Mouse (Mus musculus): ENCODE measurements around the gene Mpp3. TPM values are rescaled to one million over a fixed set of nuclear protein-coding genes. Genes with fewer than 3 reads are reported as not detected.

Mpp3 gene
- polyA plus RNA-seq, 1 experiment from 2014 or later, result 3.4 TPM

DNA sequence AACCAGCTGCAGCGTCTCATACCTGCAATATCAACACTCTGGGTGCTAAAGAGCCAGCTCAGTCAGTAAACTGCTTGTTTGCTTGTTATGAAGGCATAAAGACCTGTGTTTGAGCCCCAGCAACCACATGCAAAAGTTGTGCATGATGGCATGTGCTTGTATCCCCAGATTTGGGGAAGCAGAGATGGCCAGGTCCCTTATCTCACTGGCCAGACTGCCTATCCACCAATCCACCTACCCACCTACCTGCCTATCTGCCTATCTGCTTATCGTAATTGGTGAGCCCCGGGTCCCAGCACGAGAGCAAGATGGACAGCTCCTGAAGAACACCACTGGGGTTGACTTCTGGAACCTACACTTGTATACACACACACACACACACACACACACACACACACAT lies 1.0 kb upstream of the Mpp3 start:
- TF ChIP-seq CTCF (IDR thresholded peaks at IDR 0.05; ENCODE audit: low read depth), result no peak
- no peak for TF ChIP-seq EP300 (optimal IDR thresholded peaks at IDR 0.05)
- Histone ChIP-seq H3K9me3 (ENCODE audit: control insufficient read depth, low read length) (no peaks in the 10 kb centered on the region), H3K4me2 (replicated peaks; ENCODE audit: low read depth) (no peak overlapping the region), H3K27me3 (ENCODE audit: control insufficient read depth, insufficient read depth, low read length) (no peaks in the 10 kb centered on the region), H3K36me3 (ENCODE audit: control insufficient read depth, insufficient read depth, low read length) (no peaks in the 10 kb centered on the region), H3K9ac (ENCODE audit: low read length) (no peak overlapping the region), H3K27ac (replicated peaks) (no peak overlapping the region), H3K4me1 (replicated peaks; ENCODE audit: control insufficient read depth, insufficient read depth) (no peaks in the 10 kb centered on the region), H3K4me3 (ENCODE audit: low read depth, low read length) (no peak overlapping the region)
- 77% methylated on average over 4 of the region's 4 CpGs for WGBS
- DNase-seq (ENCODE audit: low spot score), result no peak
- no peak for ATAC-seq (ENCODE audit: low FRiP score, low TSS enrichment)

DNA sequence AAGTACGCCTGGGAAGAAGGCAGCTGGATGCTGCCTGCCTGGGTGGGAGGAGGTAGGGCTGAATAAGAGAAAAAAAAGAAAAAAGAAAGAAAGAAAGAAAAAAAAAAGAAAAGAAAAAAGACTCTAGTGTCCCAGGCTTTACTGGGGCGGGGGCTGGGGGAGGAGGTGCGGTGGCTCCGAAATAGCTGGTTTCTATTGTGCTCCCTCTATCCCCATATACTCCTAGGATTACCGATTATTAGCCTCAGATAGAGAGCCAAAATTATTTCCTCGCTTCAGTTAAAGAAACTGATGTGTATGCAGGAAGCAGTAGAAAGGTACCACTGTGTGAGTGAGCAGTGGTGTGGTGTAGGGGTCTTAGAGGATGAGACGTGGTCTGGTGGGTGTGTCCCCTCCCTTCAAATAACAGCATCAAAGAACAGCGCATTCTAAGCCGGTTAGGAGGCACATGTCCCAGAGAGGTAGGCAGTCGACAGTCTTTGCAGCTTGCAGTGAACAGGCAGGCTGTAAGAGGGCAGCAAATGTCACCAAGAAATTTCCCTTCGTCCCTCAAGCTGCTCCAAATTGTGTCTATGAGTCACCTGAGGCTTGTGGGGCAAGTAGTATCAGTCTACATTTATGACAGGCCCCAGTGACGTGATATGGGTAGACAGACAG lies 772 bp downstream of the Mpp3 start:
- Histone ChIP-seq H3K9ac (ENCODE audit: low read length) (no peak overlapping the region), H3K27ac (replicated peaks) (no peak overlapping the region), H3K36me3 (ENCODE audit: control insufficient read depth, insufficient read depth, low read length) (no peaks in the 10 kb centered on the region), H3K4me2 (replicated peaks; ENCODE audit: low read depth) (peak overlapping the region; percentile 90), H3K27me3 (ENCODE audit: control insufficient read depth, insufficient read depth, low read length) (no peaks in the 10 kb centered on the region), H3K4me1 (replicated peaks; ENCODE audit: control insufficient read depth, insufficient read depth) (no peaks in the 10 kb centered on the region), H3K9me3 (ENCODE audit: control insufficient read depth, low read length) (no peaks in the 10 kb centered on the region), H3K4me3 (ENCODE audit: low read depth, low read length) (peak overlapping the region; percentile 60)
- TF ChIP-seq EP300 (optimal IDR thresholded peaks at IDR 0.05) (no peak), CTCF (IDR thresholded peaks at IDR 0.05; ENCODE audit: low read depth) (peak; percentile 36)
- DNase-seq (ENCODE audit: low spot score) (no peak), ATAC-seq (ENCODE audit: low FRiP score, low TSS enrichment) (no peak)
- WGBS, result 9% methylated on average over 12 of the region's 12 CpGs

DNA sequence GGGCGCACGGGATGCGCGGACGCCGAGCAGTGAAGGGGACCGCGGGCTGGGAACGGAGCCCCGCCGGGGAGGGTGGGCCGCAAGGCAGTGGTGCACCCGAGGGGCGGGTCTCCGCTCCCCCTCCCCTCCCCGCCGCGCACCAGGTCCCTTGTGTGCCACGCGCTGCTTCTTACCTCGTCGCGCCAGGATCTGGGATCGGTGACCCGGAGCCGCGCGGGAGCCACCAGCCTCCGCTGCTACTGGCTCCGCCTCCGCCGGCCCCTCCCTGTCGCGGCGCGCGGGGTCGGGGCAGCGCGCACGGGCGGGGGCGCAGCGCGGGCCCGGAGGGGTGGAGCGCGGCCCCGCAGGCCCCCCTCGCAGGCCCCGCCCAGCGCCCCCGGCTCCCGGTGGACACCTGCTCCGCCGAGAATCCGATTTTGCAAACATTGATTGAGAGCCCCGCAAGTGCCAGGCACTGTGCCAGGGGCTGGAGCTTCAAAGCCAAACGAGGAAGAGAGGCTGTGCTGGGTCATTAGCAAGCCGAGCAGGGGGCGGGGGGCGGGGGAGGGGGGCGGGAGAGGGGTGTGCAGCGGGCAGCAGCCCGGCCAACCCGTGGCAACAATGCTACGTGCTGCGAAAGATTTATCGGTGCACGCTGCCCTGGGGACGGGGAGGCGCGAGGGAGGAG lies 1.4 kb downstream of the Mpp3 start:
- Histone ChIP-seq H3K27me3 (ENCODE audit: control insufficient read depth, insufficient read depth, low read length) (no peaks in the 10 kb centered on the region), H3K4me1 (replicated peaks; ENCODE audit: control insufficient read depth, insufficient read depth) (no peaks in the 10 kb centered on the region), H3K4me2 (replicated peaks; ENCODE audit: low read depth) (peak overlapping the region; percentile 90), H3K27ac (replicated peaks) (0 out of 2 replicates have a peak overlapping the region, but pooled peaks have one; percentile 45), H3K36me3 (ENCODE audit: control insufficient read depth, insufficient read depth, low read length) (no peaks in the 10 kb centered on the region), H3K9ac (ENCODE audit: low read length) (peak overlapping the region; percentile 66), H3K9me3 (ENCODE audit: control insufficient read depth, low read length) (no peaks in the 10 kb centered on the region), H3K4me3 (ENCODE audit: low read depth, low read length) (peak overlapping the region; percentile 60)
- DNase-seq (ENCODE audit: low spot score) (peak; percentile 79), ATAC-seq (ENCODE audit: low FRiP score, low TSS enrichment) (peak; percentile 78)
- no peak for TF ChIP-seq CTCF (IDR thresholded peaks at IDR 0.05; ENCODE audit: low read depth)
- no peak for TF ChIP-seq EP300 (optimal IDR thresholded peaks at IDR 0.05)
- under 1% methylated on average over 42 of the region's 73 CpGs for WGBS

DNA sequence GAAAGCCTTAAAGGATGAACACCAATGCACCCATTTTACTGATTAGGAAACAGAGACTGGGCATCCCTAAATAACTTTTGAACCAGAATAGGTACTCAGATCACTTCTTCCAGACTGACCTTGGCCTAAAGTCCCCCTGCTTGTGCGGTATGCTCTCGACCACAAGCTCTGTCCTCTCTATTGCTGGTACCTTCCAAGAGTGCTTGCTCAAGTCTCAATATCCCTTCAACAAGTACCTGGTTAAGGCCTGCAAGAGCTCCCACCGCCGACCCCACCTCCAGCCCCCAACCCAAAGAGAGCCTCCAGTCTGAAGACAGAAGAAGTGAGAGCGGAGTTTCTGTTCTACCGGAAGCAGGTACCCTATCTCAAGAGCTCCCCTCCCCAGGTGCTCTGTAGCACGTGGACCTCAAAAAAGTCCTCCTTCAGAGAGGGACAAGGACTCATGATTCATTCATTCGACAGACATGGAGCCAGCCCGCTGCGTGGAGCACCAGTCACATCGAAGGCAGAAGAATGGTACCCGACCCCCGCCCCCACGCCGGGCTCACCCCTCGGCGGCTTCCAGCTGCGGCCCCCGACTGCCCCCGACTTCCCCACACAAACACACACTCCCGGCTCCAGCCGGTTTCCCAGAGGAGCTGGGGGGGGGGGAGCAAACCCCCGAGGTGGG lies 2.1 kb downstream of the Mpp3 start:
- 8% methylated on average over 23 of the region's 23 CpGs for WGBS

DNA sequence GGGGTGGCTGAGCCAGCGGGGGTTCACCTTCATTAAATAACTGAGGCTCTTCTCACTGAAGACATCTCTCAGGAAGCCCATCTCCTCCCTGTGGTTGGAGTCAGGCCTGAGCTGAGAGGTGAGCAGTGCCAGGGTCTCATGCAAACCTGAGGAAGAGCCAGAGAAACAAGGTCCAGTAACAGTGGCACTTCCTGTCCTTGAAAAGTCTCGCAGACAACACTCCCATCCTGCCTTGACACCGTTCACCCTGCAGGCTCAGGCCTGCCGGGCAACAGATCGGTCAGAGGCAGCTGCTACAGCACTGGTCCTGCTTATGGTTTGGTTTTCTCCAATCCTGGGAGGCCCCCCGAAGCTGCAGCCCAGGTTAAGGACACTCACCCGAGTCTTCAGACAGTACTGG lies 2.9 kb downstream of the Mpp3 start:
- H3K9ac ChIP-seq (ENCODE audit: low read length), result no peak overlapping the region
- no peak overlapping the region for H3K27ac ChIP-seq (replicated peaks)
- no peaks in the 10 kb centered on the region for H3K27me3 ChIP-seq (ENCODE audit: control insufficient read depth, insufficient read depth, low read length)
- WGBS, result 70% methylated on average over 7 of the region's 7 CpGs
- TF ChIP-seq CTCF (IDR thresholded peaks at IDR 0.05; ENCODE audit: low read depth) (no peak), EP300 (optimal IDR thresholded peaks at IDR 0.05) (no peak)
- no peak overlapping the region for H3K4me2 ChIP-seq (replicated peaks; ENCODE audit: low read depth)
- no peak for ATAC-seq (ENCODE audit: low FRiP score, low TSS enrichment)
- no peak overlapping the region for H3K4me3 ChIP-seq (ENCODE audit: low read depth, low read length)
- H3K36me3 ChIP-seq (ENCODE audit: control insufficient read depth, insufficient read depth, low read length), result no peaks in the 10 kb centered on the region
- no peak for DNase-seq (ENCODE audit: low spot score)
- no peaks in the 10 kb centered on the region for H3K9me3 ChIP-seq (ENCODE audit: control insufficient read depth, low read length)
- no peaks in the 10 kb centered on the region for H3K4me1 ChIP-seq (replicated peaks; ENCODE audit: control insufficient read depth, insufficient read depth)

More for the DNA sequence above, 2.1 kb downstream of the Mpp3 start:
- Histone ChIP-seq H3K36me3 (ENCODE audit: control insufficient read depth, insufficient read depth, low read length) (no peaks in the 10 kb centered on the region), H3K9me3 (ENCODE audit: control insufficient read depth, low read length) (no peaks in the 10 kb centered on the region), H3K27me3 (ENCODE audit: control insufficient read depth, insufficient read depth, low read length) (no peaks in the 10 kb centered on the region), H3K27ac (replicated peaks) (0 out of 2 replicates have a peak overlapping the region, but pooled peaks have one; percentile 8), H3K9ac (ENCODE audit: low read length) (peak overlapping the region; percentile 66), H3K4me3 (ENCODE audit: low read depth, low read length) (peak overlapping the region; percentile 60), H3K4me2 (replicated peaks; ENCODE audit: low read depth) (peak overlapping the region; percentile 90), H3K4me1 (replicated peaks; ENCODE audit: control insufficient read depth, insufficient read depth) (no peaks in the 10 kb centered on the region)
- DNase-seq (ENCODE audit: low spot score), result no peak
- no peak for TF ChIP-seq EP300 (optimal IDR thresholded peaks at IDR 0.05)
- TF ChIP-seq CTCF (IDR thresholded peaks at IDR 0.05; ENCODE audit: low read depth), result no peak
- ATAC-seq (ENCODE audit: low FRiP score, low TSS enrichment), result no peak

Measured in stomach, postnatal 0 days (tissue).